Mouse (Mus musculus) 3T3-L1 (cell line): ENCODE measurements around the gene Cox8a.

Experiments used
- DNase-seq: peaks from one replicate; pipeline ENCODE4 v3.0.0-alpha.2; 2015; ENCODE audit warnings: low read depth, low spot score

Gene Cox8a

DNA sequence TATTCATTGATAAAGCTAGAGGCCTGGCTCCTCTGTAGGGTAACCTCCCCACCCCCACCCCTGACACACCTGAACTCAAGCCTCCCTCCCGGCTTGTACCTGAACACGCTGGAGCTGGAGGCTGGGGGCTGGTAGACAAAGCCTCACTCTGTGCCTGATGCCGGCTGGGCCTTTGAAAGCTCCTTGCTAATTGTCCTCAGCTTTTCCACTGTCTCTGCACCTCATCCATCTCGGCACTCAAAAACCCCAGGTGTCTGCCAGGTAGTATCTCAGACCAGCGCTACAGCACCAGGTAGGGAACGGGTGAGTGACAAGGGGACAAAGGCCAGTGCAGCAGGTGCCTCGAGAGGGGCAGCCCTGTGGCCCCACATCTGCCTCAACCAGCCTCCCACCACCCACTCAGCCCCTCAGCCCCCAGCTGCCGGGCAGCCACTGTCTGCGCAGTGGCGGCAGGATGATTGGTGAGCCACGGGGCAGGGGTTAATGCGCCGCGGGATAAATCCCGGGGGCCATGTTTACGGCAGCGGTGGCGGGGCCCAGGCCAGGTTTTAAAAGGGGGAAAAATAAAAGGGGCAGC lies 31.6 kb downstream of the Cox8a start:
- DNase-seq: no peak

DNA sequence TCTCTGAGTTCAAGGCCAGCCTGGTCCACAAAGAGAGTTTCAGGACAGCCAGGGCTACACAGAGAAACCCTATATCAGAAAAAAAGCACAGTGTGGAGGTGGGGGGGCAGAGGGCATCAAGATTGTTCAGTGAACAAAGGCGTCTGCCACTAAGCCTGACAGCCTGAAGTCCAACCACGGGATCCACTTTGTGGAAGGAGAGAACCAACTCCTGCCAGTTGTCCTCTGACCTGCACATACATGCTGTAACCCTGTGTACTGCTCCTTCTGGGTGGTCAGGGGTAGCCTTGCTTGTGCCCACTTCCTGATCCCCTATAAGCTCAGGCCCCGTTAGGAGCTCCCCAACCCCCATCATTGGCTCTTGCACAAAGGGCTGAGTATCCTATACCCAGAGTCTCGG lies 32.4 kb downstream of the Cox8a start:
- DNase-seq: no peak

DNA sequence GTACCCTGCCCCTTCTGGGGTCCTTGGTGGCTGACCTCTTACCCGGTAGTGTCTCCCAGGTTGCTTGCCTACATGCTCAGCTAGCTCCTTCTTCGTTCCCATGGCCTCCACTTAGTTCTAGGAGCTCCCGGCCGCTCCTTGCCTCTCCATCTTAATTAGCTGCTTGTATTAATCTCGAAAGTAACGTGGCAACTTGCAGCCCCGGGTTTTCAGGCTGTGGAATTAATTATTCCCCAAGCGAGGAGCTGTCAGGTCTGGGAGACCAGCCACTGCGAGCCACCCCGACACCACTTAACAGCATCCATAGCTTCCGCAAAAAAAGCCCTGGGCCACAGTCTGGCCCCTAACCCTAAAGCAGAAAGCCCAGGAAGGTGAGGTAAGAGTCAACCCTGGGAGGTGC lies 34.0 kb downstream of the Cox8a start:
- DNase-seq: no peak

DNA sequence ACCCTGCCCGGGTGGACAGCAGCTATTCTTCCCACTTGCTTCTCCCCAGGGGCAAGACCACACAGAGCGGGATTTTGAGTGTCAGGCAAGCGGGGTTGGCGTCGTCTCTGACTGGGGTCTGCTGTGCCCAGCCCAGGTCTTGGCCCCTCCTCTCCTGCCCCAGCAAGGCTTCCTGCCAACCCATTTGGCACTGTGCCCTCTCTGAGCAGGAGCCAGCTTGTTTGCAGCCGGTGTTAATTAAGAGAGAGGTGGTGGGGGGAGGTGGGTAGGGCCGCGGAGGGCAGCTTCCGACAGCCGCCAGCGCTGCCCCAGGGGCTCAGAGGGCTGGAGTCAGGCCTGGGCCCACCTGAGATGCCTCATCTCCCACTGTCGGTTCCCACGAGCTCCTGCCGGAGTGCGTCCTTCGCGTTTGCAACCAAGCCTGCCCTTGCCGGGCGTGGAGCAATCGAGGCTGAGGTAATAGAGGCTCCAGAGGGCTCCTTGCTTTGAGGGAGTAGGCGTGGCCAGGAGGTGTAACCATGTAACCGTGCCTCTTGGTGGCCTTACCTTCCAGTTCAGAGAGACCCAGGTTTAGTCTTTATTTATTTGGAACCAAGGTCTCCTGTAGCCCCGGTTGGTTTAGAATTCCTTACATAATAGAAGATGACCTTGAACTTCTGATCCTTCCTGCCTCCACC lies 35.0 kb downstream of the Cox8a start:
- DNase-seq: no peak

DNA sequence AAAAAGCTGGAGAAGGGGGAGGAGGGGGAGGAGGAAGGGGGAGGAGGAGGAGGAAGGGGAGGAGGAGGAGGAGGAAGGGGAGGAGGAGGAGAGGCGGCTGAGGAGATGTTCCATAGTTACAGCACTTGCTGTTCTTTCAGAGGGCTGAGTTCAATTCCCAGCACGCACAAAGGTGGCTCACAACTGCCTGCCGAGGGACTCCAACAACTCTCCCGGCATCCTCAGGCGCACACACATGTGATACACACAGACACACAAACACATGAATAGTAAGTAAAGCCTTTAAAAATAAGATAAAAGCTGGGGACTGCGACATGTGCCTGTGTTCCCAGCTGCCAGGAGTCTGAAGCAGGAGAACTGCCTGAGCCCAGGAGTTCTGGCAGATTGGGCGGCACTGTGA lies 35.9 kb downstream of the Cox8a start:
- DNase-seq: no peak

DNA sequence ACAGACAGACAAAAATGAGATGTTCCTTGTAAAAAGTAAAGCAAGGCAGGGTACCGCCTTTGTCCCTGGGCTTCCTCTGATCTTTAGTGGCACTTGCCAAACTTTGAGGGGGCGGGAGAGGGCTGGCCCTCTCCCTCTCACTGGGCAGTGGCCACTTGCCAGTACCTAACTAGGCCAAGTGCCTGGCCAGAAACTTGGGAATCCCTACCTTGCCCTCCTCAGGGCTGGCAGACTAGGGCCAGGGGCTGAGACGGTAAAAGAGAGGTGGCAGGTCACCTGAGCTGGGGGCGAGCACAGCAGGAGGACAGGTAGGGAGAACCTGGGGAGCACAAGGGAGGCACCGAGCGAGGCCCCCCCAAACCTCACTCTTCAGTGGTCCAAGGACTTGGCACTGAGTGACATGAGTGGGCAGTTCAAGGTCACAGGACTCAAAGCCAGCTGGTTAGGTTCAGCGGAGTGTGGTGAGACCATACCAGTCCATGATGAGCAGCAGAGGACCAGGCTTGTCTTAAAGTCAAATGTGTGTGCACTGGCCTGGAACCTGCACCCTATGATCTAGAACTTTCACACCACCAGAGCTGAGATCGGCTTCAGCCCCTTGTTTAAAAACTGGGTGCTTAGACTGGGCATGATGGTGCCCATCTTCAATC lies 36.5 kb downstream of the Cox8a start:
- DNase-seq: no peak

DNA sequence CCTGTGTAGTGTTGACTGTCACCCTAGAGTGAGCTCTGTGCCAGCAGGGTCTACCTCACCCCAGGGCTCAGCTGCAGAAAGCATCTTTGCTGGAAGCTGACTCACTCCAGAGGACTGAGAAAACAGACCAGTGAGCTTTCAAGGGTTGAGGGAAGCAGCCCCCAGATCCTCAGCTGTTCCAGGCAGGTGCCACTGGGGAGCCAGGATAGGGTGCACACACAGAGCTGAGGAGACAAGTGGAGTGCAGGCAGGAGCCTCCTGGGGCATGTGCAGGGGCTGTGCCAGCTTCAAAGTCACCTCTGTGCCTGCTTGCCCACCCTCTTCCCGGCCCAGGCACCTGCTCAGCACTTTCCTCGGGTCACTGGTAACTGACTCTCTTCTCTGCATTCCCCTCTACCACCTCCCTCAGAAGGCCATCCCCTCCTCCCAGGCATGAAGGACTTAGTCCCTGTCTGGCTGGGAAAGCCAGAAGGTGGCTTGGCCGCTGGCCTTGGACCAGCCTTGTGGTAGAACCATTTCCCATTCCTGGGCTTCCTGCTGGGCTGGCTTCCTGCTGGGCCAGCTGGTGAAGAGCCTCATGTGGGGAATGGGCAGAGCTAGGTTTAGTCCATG lies 38.5 kb downstream of the Cox8a start:
- no peak for DNase-seq

DNA sequence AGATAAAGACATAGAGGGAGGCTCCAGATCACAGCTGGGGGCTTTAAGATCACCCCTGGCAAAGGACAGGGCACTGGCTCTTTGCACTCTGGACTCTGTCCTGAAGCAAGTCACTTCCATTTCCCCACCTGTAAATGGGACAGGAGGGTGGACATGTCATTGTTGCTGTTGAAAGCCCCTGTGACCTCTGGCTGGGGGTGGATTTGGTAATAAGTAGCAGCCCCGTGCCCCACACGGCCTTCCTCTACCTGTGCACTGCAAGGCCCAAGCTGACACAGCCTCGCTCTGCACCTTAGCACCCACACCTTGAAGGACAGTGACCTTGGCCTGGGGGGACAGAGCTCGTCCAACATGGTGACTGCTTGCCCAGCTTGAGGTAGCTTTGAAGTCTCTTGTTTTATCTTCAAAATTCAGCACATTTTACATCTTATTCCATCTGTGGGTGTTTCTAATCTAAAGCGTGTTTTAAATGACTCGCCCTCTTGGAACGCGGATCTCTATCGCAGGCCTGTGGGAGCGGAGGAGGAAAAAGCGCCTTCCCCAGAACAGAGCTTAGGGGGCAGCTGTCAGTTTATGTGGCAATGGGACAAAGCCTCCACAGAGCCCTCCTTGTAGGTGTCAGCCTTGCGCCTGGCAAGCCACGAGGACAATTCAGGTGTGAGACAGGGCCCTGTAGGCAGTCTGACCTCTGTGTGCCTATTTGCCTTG lies 39.5 kb downstream of the Cox8a start:
- no peak for DNase-seq

DNA sequence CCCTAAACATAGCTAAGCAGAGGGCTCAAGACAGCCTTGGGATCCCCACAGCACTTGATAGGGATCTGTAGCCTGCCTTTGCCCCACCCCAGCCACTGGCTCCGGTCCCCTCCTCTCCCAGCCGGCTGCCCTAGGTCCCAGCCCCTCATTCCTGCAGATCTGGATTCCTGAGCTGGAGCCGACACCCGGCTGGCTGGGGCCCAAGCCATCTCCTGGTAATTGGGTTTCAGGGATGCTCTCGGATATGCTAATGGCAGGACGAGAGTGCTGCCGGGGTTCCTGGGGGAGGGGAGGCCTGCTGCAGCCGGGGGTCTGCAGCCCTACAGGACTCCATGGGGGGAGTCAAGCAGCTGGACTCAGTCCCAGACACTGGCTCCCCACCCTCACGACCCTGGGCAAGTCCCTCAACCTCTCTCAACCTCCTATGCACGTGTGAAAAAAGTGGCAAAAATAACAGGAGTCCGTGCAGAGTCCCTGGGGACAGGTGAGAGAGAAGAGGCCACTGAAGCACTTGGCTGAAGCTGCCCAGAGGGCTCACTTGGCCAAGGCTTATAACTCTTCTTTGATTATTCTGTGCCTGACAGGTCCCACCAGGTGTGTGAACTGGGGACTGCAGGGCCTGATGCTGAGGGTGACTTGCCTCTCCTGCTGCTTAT lies 41.2 kb downstream of the Cox8a start:
- no peak for DNase-seq

DNA sequence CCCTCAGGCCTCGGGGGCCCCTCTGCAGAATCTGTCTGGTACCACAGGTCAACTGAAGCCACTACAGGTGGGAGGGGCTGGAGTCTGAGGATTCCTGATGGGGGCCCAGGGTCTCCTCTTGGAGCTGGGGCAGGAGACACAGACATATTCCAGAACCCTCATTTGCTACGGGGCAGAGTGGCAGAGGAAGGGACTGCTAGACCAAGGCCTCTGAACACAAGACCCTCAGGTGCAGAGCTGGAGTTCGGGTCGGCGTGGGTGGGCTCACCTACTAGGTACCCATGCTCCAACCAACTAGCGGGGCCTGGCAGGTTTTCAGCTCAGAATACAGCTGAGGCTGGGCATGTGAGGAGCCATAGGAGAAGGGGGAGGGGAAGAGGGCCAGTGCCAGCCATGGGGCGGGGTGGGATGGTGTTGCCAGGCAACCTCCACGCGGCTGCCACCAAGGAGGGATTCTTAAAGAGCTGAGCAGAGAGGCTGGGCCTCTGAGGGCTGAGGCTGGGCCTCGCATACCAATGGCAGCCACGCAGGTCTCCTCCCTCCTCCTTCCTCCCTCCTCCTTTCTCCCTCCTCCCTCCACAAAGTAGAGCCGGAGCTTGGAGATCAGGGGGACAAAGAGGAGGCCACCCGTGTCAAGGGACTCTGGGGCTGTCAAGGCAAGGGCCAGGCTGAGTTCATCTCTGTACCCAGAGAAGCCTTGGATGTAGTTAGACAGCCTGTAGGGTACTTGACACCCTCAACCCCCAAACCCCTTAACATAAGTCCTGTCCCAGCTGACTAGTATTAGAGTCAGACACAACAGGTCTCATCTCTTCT lies 45.2 kb downstream of the Cox8a start:
- no peak for DNase-seq

DNA sequence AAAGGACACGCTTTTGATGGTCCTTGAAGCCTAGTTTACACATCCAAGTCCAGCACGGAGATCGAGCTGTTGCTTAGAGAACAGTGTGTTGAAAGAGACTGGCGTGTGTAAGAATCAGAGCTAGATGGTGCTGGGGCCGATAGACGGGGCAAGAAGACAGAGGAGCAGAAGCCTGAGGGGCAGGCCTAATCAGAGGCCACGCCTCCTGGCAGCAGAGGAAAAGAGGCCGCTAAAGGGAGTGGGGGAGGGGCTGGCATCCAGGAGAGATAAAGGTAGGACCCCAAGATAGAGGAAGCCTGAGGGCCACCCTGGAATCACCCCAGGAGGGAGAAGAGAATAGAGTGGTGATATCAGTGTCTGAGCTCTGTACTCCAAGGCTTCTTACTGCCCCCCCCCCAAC lies 46.0 kb downstream of the Cox8a start:
- no peak for DNase-seq

DNA sequence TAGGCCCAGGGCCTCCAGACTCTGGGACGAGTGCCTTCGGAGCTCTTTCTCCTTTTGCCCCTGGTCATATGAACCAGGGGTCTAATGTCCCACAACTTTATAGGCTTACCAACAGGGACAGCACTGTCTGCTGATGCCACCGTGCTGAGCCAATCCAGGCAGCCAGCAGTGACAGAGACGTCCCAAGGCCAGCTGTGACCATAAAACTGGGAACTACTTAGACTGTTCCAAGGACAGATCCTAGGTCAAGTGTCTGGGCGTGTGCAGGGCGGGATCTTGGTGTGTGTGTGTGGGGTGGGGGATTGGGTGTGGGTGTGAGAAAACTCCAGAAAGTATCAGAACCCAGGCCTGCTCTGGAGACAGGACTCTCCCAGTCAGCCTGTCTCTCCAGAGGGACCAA lies 46.5 kb downstream of the Cox8a start:
- DNase-seq: no peak

DNA sequence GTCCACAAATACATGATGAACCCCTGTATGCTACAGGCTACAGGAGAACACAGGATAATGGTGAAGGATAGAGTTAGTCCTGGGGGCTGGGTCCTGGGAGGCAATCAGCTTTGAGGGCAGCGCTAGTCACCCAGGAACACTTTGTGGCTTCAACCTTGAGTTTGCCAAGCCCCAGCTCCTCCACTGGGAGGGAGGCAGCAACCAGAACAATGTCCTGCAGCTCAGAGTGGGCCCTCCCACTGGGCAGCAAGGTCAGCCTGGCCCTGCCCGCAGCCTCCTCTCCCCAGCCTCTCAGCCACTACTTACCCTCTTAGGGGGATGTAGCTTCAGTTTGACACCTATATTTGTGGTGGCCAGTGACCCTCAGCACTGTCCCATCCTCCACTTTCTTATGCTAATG lies 49.0 kb downstream of the Cox8a start:
- DNase-seq: no peak

DNA sequence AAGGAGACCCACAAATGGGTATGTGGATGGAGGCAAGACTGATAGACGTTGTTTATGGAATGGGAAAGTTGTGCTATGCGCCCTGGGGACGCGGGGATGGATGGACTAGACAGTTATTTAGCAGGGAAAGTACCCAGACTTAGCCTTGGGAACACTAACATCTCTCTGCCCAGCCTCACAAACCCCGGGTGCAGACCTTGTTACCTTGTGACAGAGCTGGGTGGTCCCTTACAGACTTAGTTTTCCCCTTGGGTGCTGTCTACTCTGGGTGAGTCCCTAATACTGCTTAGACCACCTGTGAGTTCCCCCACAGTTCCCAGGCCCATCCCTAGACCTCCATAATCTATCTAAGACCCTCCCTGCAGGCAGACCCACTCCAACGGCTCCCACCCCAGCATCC lies 50.6 kb downstream of the Cox8a start:
- DNase-seq: no peak

DNA sequence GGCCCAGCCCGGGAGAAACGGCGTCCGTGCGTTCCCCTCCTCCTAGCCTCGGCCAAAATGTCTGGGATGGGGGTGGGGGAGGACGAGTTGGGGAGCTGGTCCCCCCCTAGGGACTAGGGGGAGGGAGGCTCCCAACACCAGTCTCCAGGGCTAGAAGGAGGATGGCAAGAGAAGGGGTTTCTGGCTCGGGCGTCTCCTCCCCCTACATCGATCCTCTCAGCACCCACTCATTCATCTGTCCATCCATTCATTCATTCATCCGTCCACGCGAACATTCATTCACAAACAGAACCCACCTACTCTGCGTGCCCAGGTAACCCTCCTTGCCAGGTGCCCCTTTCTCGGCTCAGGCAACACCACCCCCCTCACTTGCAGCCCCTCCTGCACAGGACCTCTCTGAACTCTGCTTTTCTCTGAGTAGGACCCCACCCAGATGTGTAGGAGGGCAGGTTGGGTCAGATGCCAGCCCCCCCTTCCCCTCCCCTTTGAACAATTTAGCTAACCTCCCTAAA lies 51.2 kb downstream of the Cox8a start:
- DNase-seq: no peak

DNA sequence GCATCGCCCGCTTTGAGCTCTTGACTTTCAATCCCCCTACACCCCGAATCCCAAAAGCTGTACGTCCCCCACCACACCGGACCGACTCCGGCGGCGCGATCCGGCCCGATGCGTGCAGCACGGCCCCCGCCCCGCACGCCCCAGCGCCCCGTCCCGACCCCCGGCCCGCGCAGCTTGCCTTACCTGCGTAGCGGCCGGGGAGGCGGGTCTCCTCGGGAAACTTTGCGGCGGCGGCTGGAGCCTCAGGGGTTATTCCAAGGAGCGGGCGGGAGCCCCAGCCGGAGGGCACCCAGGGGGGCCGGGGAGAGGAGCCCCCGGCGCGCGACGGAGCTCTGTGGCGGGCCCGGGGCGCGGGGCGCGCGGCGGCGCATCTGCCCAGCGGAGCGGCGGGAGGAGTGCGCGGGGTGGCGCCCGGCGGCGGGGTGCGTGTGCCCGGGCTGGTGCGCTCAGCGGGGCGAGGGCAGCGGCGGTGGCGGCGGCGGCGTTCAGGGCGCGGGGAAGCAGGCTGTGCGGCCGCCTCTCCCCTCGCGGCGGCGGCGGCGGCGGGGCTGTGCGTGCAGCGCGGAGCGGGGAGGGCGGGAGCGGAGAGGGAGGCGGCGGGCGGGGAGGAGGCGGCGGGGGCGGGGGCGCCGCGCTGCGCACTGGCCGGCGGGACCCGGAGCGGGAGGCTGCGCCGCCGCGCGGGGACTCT lies 51.8 kb downstream of the Cox8a start:
- no peak for DNase-seq
